Mouse (Mus musculus): ENCODE results near the gene Gad2. TPM values are rescaled to one million over a fixed set of nuclear protein-coding genes. Genes with fewer than 3 reads are reported as not detected.

Gad2 gene
- total RNA-seq, 2 experiments from 2014 or later, result 88.4 to 92.7 TPM

DNA sequence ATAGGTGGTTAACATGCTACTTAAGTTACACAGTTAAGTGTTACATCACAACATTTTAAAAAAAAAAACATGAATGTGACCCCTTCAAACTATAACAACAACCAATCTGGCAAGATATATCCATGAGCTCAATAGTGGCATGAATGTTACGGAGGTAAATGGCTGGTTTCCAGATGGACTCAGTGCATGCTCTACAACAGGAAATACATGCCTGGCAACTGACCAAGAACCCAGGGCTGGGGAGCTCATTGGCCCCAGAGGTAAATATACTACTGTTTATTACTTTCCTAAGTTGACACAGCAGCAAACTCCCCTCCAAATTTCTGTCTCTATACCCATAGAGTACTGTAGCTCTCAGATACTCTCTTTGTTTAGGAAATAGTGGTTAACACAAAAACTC is 26.4 kb downstream of the Gad2 start:
- no peak for DNase-seq

DNA sequence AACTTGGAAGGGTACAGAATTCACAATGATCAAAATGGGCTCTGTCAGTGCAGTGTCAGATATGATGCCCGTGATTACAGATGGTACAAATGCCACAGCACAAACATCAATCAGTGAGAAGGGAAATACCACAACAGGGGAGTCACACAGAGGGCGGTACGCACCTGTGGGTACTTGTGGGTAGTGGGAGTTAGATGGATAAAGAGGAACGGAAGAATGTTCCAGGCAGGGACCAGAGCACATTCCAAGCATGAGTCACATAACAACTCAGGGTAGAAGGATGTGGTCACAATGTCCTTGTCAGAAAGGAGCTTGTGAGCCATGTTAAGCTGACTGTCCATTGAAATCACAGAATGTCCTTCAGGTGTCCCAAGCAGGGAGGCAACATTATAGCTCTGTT is 29.8 kb downstream of the Gad2 start:
- no peak for DNase-seq

GRCm38 (mm10) chr2:22663731-22664130 is 41.7 kb downstream of the Gad2 start:
- no peak for DNase-seq

DNA sequence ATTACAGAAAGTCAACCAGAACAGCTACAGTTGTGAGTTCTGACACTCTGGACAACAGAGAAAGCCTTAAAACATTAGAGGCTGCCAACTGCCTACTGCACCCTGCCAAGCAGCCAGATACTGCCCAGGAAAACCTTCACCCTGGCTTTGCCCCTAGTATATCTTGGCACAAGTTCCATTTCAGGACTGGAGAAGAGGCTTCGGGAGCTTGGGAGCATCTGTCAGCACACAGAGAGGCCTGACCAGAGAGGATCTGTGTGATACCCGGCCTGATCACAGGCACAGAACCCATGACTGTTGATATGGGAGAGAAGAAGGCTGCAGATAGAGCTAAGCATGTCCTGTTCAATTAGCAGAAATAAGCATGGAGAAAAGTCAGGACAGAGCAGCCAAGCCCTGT is 48.4 kb downstream of the Gad2 start:
- DNase-seq, result no peak

DNA sequence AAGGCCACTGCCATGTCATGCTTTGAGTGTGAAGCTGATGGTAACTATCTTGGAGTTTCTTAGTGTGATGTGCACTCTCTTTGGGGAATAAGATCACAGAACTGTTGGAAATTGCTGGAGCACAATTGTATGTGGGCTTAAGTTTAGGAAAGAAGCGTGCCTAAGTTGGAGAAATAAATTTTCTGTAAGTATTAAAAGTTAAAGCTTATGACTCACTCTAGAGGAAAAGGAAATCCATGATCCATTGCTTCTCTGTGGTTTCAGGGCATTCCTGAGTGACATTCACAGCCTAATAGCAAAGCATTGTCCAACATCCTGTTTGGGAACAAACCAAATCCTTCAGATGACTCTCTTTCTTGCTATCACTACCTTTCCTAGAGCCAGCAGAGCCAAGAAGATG is 49.3 kb downstream of the Gad2 start:
- no peak for DNase-seq

- no peak for DNase-seq
These were observed 55.1 kb downstream of the Gad2 start for GRCm38 (mm10) chr2:22677066-22677465.

DNA sequence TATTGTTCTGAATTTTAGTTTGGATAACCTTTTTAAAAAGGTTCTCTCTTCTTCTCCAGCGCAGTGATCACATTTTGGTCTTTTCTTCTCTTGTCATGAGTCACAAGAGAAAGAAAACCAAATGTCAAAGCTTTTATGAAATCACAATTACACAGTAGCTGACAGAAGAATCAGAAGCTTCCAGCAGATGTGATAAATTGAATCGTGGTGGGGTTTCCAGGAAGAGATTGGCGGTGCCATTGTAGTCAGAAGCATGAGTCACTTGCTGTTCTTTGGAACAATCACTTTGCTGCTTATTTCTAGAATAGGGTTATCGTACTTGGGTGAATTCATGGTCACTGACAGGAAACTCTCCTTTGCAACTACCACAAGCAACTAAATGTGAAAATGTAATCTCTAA is 57.9 kb downstream of the Gad2 start:
- no peak for DNase-seq

- no peak for DNase-seq
These were observed 68.0 kb downstream of the Gad2 start for GRCm38 (mm10) chr2:22689969-22690368.

- DNase-seq, result no peak
These were observed 83.0 kb downstream of the Gad2 start for GRCm38 (mm10) chr2:22704780-22705727.

DNA sequence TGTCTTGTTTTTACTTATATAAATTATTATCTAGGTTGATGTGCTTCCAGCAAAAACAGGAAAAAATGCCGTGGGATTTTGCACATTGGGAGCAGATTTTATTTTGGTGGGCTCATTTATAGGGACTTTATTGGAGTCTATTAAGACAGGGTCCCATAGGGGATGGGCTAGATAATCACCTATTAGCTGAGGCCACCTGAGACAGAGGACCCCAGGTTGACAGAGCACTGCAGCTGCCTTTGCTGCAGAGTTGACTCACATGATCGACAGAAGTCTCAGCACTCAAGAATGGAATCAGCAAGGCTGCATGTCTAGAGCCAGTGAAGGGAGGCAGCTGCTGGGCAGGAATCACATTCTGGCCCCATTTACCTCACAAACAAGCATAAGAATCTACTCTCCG is 84.2 kb downstream of the Gad2 start:
- DNase-seq, result no peak

DNA sequence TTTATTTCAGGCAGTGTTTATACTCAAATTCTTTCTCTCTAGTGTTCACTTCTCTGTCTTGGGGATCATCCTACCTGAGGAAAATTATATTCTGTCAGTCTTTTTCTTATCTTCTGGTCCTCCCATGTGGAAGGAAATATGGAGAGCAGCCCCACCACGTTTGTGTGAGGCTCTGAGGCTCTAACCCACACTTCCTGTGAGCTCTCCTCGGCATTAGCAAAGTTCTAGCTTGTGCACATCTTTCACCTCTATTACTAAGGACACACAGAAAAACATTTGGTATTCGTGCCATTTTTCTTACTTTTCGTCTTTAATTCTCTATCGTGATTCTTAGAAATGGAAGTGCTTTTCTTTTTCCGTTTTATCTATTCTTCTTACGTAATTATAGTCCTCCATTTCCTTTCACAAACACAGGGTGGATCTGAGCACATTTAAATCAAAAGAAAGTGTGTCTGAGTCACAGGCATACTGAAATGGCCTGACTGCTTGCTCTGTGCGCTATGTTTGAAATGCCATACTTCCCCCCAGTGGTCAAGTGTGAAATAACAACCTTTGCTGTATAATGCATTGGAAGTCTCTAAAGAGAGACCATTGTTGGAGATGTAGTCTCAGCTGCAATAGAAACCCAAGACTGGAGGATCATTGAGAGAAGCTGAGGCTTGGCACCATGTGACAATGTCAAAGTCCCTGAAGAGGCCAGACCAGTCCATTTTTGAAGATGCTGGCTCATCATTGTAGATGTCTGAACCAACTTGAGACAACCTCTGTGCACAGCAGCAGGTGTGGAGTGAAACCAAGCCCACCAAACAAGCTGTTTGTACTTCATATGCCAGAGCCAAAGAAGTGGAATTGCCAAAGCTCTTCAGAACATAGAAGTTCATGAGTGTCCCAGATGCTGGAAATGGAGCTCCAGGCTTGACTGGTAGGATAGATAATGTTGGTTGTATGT is 99.8 kb downstream of the Gad2 start:
- peak; percentile 23 to 56 for DNase-seq

DNA sequence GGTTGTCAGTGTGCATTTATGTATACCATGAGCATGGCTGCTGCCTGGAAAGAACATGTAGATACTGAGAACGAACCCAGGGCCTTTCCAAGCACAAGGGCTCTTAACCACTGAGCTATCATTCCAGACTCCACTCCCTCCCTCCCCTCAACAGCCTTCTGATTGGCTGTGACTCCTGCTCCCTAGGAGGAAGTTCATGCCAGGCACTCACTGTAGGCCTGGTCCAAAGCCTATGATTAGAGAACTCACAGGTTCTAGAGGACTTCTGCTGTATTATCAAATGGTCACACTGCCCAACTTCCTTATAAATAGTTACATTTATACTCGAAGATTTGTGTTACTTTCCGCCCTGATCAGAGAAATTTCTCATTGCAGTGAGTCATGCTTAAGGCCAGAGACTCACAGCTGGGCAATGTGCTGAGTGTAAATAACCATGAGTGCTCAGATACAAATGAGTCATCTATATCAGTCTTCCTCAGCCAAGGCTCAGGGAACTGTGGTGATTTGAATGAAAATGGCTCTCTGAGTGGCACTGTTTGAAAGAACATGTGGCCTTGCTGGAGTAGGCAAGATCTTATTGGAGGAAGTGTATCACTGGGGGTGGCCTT is 102.0 kb downstream of the Gad2 start:
- no peak for DNase-seq

- no peak for DNase-seq
These were observed 105.1 kb downstream of the Gad2 start for GRCm38 (mm10) chr2:22727113-22727512.

DNA sequence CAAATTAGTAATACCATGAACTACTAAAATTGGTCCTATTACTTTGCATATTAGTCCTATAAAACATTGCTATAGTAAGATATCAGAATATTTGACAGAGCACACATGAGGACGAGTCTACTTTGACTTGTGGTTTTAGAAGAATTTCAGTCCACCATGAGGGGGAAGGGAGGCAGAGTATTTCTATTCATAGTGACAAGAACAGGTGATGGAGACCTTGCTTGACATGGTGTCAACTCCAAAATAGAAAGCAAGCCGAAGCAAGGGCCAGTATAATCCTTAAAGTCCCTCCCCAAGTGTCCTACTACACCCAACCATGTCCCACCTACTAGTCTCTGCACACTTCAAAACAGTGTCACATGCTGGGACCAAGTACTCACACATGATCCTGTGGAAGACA is 114.1 kb downstream of the Gad2 start:
- no peak for DNase-seq

- DNase-seq, result no peak
These were observed 117.4 kb downstream of the Gad2 start for GRCm38 (mm10) chr2:22739369-22739768.

DNA sequence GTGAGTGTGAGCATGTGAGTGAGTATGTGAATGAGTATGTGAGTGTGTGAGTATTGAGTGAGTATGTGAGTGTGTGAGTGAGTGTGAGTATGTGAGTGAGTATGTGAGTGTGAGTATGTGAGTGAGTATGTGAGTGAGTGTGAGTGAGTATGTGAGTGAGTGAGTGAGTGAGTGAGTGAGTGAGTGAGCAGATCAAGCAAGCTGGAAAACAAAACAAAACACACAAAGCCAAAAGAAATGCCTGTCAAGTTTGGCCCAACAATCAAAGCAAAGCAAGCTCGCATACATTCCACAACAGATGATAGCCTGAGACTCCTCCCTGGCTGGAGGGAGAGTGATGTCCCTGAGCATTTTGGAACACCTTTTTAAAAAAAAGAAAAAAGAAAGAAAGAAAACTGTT is 118.4 kb downstream of the Gad2 start:
- no peak for DNase-seq

DNA sequence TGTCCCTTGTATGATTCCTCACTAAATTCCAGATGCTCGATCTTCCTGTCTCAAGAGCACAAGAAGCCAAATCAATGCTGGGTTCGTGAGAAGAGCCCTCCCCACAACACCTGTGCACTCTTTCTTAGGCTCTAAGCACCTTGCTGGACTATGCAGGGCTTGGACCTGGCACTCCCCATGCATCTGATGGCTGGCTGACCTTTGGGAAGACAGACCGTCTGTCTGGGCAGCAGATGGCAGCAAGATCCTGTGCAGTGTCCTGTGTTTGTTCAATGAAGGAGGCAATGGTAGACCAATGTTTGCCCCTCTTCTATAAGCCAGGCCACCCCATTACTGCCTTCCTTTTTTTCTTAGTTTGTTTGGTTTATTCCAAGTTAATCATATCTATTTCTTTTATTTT is 119.2 kb downstream of the Gad2 start:
- DNase-seq, result no peak

Small RNAs within 50 kb of the gene (microRNA-seq; reads per million reads assigned to microRNA genes)
- gene Gm23636, result 0 reads per million in 2 experiments
- gene Mir3967, result 0 reads per million in 2 experiments

Other genes with a start within 250 kb of the Gad2 start
- gene Apbb1ip, start 151.9 kb downstream of the Gad2 start, total RNA-seq (2021), result 1 to 10 TPM; 5.6 to 5.9 TPM